Mouse (Mus musculus) cerebellum, adult (tissue): ENCODE results near the gene Acacb.

Source experiments
- ATAC-seq: cut with Nextera tagmentation; 2 replicates; pipeline ENCODE4 v1.9.2; 2017; ENCODE audit warnings: mild to moderate bottlenecking, moderate library complexity, mixed read lengths; ENCODE audit not compliant: insufficient number of reproducible peaks, low FRiP score, low TSS enrichment

The Acacb gene

GRCm38 (mm10) chr5:114174639-114175038 lies 28.3 kb downstream of the Acacb start:
- no peak for ATAC-seq

GRCm38 (mm10) chr5:114175596-114176171 lies 29.3 kb downstream of the Acacb start:
- peak; percentile 56; the same call in 1 of the 2 replicates for ATAC-seq

DNA sequence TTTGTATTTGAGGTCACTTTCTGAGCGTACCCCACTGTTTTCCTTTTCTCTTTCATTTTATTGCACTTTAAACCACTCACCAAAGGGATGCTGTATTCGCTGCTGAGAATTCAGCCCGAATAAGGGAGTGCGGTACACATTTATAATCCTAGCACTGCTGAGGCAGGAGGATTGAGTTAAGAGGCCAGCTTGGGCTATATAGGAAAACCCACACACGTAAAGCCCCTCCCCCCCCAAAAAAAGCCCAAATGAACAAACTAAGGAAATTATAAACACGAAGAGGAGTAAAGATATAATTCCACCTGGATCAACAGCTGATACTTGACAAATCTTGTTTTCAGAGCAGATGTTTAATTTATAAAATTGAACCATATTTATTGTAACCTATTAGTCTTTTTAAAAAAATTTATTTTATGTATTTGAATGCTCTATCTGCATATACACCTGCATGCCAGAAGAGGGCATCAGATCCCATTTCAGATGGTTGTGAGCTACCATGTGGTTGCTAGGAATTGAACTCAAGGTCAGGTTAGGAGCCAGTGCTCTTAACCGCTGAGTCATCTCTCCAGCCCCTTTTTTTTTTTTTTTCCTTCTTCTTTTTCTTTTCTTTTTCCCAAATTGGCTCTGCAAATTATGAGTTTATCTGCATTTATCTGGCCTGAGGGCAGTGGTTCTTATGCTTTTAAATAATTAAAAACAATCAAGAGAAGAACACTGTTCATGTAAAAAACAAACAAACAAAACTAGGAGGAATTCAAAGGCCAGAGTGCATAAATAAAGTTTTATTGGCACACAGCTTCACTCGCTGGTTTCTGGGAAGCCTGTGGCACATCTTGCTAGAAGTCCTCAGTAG lies 30.4 kb downstream of the Acacb start:
- no peak for ATAC-seq

DNA sequence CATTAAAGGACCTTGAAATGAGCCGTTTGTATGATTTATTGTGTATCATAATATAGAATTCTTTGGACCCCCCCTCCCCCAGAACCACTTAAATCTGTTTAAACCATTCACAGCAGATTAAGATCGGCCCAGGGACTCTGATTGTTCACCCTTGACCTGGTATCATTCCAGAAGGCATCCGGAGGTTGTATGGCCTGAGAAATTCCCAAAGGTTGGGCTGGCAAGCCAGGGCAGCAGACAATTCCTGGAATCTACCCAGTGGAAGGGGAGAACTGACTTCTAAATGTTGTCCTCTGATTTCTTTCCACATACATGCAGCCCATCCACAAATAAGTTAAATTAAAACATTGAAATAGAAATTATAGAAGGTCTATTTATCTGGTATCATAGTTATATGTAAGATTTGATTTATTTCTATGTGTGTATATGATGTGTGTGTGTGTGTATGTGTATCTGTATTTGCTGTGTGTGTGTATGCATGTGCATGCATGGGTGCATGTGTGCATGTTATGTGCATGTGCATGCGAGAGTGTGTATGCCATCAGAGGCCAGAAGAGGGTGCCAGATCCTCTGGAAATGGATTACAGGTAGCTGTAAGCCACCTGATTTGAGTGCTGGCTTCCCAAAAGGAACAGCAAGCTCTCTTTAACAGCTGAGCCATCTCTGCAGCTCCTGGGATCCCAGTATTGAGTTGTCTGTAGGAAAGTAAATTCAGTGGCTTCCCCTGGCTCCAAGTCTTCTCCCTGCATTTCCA lies 31.8 kb downstream of the Acacb start:
- ATAC-seq: no peak

DNA sequence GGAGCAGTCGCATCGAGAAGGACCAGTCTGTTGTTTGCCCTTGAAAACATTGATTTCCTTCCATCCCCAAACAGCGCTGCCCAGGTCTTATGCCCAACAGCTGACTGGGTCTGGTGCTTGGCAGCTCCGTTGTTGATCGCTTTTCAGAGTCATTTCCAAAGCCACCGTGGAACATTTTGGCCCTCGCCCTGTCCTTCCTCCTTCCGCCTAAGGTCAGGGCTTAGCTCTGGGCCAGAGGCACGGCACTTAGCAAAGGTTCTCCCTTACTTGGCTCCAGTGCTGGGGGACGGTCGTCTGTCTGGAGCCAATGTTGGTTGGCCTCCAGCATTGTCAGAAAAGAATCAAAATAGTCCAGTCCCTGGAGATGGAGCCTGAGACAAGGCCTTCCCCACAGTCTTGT lies 33.2 kb downstream of the Acacb start:
- ATAC-seq: no peak

DNA sequence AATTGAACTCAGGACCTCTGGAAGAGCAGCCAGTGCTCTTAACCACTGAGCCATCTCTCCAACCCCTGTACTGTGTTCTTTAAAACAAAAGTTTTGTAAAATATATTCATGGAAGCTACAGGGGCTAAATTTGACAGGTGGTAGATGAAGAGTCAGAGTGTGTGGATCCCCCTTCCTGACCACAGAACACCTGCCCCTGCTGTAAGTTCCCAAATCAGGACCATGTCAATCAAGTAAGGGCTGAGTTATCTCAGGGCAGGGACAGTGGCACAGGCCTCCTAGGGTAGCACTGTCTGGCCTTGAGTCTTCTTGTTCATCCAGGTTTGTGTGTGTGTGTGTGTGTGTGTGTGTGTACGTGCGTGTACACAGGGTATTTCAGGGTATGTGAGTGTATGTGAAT lies 37.2 kb downstream of the Acacb start:
- ATAC-seq: no peak

DNA sequence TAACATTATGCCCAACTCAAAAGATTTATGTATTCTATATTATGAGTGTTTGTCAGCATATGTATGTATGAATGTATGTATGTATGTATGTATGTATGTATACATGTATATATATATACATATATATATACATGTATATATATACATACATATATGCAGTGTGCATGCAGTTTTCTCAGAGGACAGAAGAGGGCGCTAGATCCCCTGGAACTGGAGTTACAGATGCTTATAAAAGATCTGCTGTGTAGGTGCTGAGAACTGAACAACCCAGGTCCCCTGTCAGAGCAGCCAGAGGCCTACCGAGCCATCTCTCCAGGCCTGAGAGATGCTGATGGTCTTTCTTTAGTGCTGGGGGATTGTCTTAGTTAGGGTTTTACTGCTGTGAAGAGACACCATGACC lies 40.8 kb downstream of the Acacb start:
- no peak for ATAC-seq

DNA sequence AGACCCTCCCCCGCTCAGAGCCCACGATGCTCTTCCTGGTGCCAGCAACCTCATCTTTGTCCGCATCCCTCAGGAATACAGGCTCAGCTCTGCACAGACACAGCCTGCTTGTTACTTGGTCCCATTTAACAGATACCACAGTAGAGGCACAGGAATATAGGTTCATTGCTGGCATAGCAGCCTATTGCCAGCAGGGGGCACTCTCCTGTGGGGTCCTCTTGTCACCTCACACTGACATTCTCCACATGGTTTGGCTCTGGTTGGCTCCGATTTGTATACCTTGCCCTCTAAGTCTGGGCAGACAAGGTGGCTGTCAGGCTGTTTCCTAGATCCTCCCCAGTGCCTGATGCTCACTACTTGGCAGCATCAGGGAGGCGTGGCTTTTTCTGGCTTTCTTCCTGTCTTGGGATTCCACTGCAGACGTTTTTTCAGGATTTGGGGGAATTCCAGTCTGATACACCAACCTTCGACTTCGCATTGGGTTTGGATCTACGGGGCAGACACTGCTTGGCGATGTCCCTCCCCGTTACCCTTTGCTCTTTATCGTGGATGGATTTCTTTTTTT lies 42.6 kb downstream of the Acacb start:
- no peak for ATAC-seq

- no peak for ATAC-seq
Observed at GRCm38 (mm10) chr5:114194161-114194560, 47.8 kb downstream of the Acacb start.

- ATAC-seq: no peak
Observed at GRCm38 (mm10) chr5:114199116-114199777, 52.9 kb downstream of the Acacb start.

- ATAC-seq: no peak
Observed at GRCm38 (mm10) chr5:114206158-114206557, 59.8 kb downstream of the Acacb start.

DNA sequence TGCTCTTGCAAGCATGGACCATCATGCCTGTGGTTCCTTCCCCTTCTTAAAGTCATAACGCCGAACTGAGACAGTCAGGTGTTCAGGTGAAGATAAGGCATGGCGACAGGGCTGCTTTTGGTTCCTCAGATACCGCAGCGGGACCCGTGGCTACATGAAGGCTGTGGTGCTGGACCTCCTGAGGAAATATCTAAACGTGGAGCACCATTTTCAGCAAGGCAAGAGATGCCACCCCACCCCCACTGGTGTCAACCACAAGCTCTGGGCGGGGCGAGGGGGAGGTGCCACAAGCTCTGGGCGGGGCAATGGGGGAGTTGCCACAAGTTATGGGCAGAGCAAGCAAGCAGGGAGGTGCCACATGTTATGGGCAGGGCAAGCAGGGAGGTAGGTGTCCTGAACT lies 66.8 kb downstream of the Acacb start:
- ATAC-seq: no peak

GRCm38 (mm10) chr5:114218771-114219170 lies 72.4 kb downstream of the Acacb start:
- ATAC-seq: no peak

- ATAC-seq: no peak
Observed at GRCm38 (mm10) chr5:114226051-114226450, 79.7 kb downstream of the Acacb start.

- ATAC-seq: no peak
Observed at GRCm38 (mm10) chr5:114228901-114229300, 82.6 kb downstream of the Acacb start.

DNA sequence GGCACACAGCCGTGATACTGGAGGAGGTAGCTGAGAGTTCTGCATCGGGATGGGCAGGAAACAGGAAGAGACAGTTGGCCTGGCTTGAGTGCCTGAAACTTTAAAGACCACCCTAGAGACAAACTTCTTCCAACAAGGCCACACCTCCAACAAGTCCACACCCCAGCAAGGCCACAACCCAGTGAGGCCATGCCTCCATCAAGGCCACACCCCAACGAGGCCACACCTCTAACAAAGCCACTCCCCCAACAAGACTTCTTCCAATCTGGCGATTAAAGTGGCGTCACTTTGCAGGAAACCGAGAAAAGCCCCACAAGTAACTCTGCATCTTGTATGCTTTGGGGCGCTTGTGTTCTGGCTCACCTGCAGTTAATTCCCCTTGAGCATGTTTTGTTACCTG lies 92.6 kb downstream of the Acacb start:
- no peak for ATAC-seq

DNA sequence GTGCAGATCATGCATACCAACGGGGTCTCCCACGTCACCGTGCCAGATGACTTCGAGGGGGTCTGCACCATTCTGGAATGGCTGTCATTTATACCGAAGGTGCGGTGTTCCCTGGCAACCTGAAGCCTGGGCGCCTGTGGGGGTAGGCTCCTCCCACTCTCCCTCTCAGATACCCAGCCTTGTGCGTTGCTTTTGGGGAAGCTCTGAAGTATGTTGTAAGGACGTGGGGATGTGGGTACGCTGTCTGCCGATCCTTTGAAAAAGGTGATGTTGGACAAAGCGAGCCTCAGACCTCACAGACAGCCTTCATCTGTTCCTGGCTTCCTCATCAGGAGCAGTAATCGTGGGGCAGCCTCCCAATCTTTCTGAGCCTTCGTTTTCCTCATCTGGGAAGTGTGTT lies 93.4 kb downstream of the Acacb start:
- no peak for ATAC-seq

GRCm38 (mm10) chr5:114246465-114246864 lies 100.1 kb downstream of the Acacb start:
- ATAC-seq: no peak

- peak; percentile 36; the same call in 1 of the 2 replicates for ATAC-seq
Observed at GRCm38 (mm10) chr5:114248174-114248589, 101.8 kb downstream of the Acacb start.

- ATAC-seq: no peak
Observed at GRCm38 (mm10) chr5:114259495-114259894, 113.2 kb downstream of the Acacb start.
